ENCODE assay signal across 8 mouse cellular contexts in the genomic region with DNA sequence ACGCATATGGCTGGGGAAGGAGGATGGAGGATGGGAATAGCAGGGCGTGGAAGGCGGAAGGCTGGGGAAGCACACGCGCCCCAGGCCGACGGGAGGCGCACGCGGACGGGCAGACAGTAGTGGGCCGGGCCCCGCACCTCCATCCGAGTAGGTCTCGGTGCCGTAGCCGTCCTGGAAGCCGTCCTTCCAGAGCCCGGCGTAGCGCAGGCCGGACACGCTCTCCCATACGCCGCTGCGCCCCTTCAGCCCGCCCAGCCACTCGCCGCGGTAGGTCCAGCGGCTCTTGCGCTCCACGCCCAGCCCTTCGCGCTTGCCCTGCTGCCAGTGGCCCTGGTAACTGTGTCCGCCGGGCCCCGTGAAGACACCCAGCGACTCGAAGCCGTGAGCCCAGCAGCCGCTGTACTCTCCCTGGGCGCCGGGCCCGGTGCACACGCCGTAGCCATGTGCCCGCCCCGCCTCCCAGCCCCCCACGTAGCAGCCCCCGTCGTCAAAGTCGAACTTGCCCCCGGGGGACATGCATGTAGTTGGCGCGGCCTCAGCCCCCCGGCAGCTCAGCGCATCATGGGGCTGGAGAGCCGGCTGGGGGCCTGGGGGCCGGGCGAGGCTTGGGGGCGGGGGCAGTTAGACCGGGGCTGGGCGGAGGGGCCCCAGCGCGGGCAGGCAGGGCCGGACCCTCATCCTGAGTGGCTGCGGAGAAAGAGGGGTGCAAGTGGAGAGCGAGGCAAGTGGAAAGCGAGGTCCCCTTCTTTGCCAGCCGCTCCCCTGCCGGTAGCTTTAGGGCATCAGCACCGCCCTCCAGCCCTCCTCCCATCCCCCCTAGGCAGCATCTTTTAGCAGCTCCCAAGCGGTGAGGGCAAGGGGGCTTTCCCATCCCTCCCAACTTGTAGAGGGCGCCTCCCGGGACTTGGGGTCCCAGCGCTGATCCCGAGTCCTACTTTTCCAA. TPM values are rescaled to one million over a fixed set of nuclear protein-coding genes. Genes with fewer than 3 reads are reported as not detected.
A peak's percentile ranks its signal among the peaks of the same experiment; 100 is the strongest.
DNase-seq lines count a peak whose midpoint lies in the region; ATAC-seq and TF ChIP-seq lines count a peak whose summit lies in the region.

No protein-coding gene starts in this region.

- WGBS in heart, embryonic 13.5 days: under 1% methylated on average over 68 of the region's 78 CpGs
- under 1% methylated on average over 66 of the region's 78 CpGs for WGBS in kidney, embryonic 15.5 days
- WGBS in lung, embryonic 14.5 days: under 1% methylated on average over 72 of the region's 78 CpGs
- WGBS in neural tube, embryonic 15.5 days: under 1% methylated on average over 75 of the region's 78 CpGs

- H3K4me1 ChIP-seq in heart, embryonic 13.5 days: peaks cover 34% of the 10 kb centered on the region
- peaks cover 33% of the 10 kb centered on the region for H3K4me1 ChIP-seq in kidney, embryonic 15.5 days
- no peaks in the 10 kb centered on the region for H3K4me1 ChIP-seq in lung, embryonic 14.5 days (ENCODE audit: insufficient read depth)
- peaks cover 57% of the 10 kb centered on the region for H3K4me1 ChIP-seq in neural tube, embryonic 15.5 days

- no peaks in the 10 kb centered on the region for H3K9me3 ChIP-seq in heart, embryonic 13.5 days
- no peaks in the 10 kb centered on the region for H3K9me3 ChIP-seq in kidney, embryonic 15.5 days (replicated peaks)
- H3K9me3 ChIP-seq in lung, embryonic 14.5 days (ENCODE audit: low read depth, low read length): no peaks in the 10 kb centered on the region
- no peaks in the 10 kb centered on the region for H3K9me3 ChIP-seq in neural tube, embryonic 15.5 days (replicated peaks)

- H3K36me3 ChIP-seq in heart, embryonic 13.5 days: no peaks in the 10 kb centered on the region
- no peaks in the 10 kb centered on the region for H3K36me3 ChIP-seq in kidney, embryonic 15.5 days
- H3K36me3 ChIP-seq in lung, embryonic 14.5 days (ENCODE audit: insufficient read depth): no peaks in the 10 kb centered on the region
- H3K36me3 ChIP-seq in neural tube, embryonic 15.5 days: peaks cover 7% of the 10 kb centered on the region

- H3K9ac ChIP-seq in heart, embryonic 13.5 days: peak overlapping the region; percentile 71
- H3K9ac ChIP-seq in kidney, embryonic 15.5 days: peak overlapping the region; percentile 47
- peak overlapping the region; percentile 61 for H3K9ac ChIP-seq in lung, embryonic 14.5 days
- peak overlapping the region; percentile 82 for H3K9ac ChIP-seq in neural tube, embryonic 15.5 days (replicated peaks)

- no peak overlapping the region for H3K27ac ChIP-seq in heart, embryonic 13.5 days (replicated peaks)
- H3K27ac ChIP-seq in kidney, embryonic 15.5 days: peak overlapping the region; percentile 18; the same call in 1 of the 2 replicates
- no peak overlapping the region for H3K27ac ChIP-seq in lung, embryonic 14.5 days (ENCODE audit: low read depth)
- peak overlapping the region; percentile 96 for H3K27ac ChIP-seq in neural tube, embryonic 15.5 days (replicated peaks)

- peak; percentile 42 for TF ChIP-seq CTCF in lung, embryonic 14.5 days (IDR thresholded peaks at IDR 0.05; ENCODE audit: low read depth)

- peak; percentile 56 for ATAC-seq in CD4-positive, CD25-positive, alpha-beta regulatory T cell, adult 4 months
- ATAC-seq in heart, embryonic 13.5 days (ENCODE audit: extremely low read depth, insufficient number of reproducible peaks, low FRiP score, low TSS enrichment): peak; percentile 21; the same call in 1 of the 2 replicates
- ATAC-seq in kidney, embryonic 15.5 days (replicated peaks; ENCODE audit: low FRiP score): peak; percentile 60
- peak; percentile 73 for ATAC-seq in lung, embryonic 14.5 days (ENCODE audit: insufficient read depth)
- peak; percentile 39 for ATAC-seq in neural tube, embryonic 15.5 days (ENCODE audit: low FRiP score)

- peaks cover 86% of the 10 kb centered on the region for H3K27me3 ChIP-seq in heart, embryonic 13.5 days (replicated peaks)
- peaks cover 79% of the 10 kb centered on the region for H3K27me3 ChIP-seq in kidney, embryonic 15.5 days
- peaks cover 63% of the 10 kb centered on the region for H3K27me3 ChIP-seq in lung, embryonic 14.5 days (ENCODE audit: insufficient read depth, low read length)
- H3K27me3 ChIP-seq in neural tube, embryonic 15.5 days (replicated peaks): peaks cover 11% of the 10 kb centered on the region; the same call in 1 of the 2 replicates

- DNase-seq in Muller cell, postnatal 12 days (ENCODE audit: inconsistent ontology term): peak; percentile 68
- peak; percentile 62 for DNase-seq in embryo, embryonic 10.5 days (ENCODE audit: low spot score)
- peak; percentile 75 for DNase-seq in lung, embryonic 14.5 days
- no peak for DNase-seq in thymus, postnatal 36 days

- H3K4me3 ChIP-seq in heart, embryonic 13.5 days: peak overlapping the region; percentile 56
- H3K4me3 ChIP-seq in kidney, embryonic 15.5 days (replicated peaks): peak overlapping the region; percentile 63
- peak overlapping the region; percentile 55 for H3K4me3 ChIP-seq in lung, embryonic 14.5 days (ENCODE audit: low read depth, low read length)
- peak overlapping the region; percentile 78 for H3K4me3 ChIP-seq in neural tube, embryonic 15.5 days (replicated peaks)

- H3K4me2 ChIP-seq in heart, embryonic 13.5 days: peak overlapping the region; percentile 100
- H3K4me2 ChIP-seq in kidney, embryonic 15.5 days: peak overlapping the region; percentile 100
- H3K4me2 ChIP-seq in lung, embryonic 14.5 days: peak overlapping the region; percentile 100
- H3K4me2 ChIP-seq in neural tube, embryonic 15.5 days: peak overlapping the region; percentile 84

RNA-seq across cellular contexts. Expression of a gene that starts 1.7 kb away (rescaled TPM):
- not detected for polyA plus RNA-seq in CD4-positive, CD25-positive, alpha-beta regulatory T cell, adult 4 months (2017; shearing (Covaris generic))
- 0.31 and 0.32 TPM in 2 replicates for polyA plus RNA-seq in heart, embryonic 13.5 days (2015; fragmentation: Nextera tagmentation; extraction: Ambion mirVana)
- polyA plus RNA-seq in kidney, embryonic 15.5 days (2015; fragmentation: Nextera tagmentation; extraction: Ambion mirVana): 0.59 and 1.2 TPM in 2 replicates
- polyA plus RNA-seq in lung, embryonic 14.5 days (2014; fragmentation: Nextera tagmentation; extraction: Ambion mirVana): 0.16 and 0.37 TPM in 2 replicates
- 30.6 and 37.0 TPM in 2 replicates for polyA plus RNA-seq in neural tube, embryonic 15.5 days (2015; fragmentation: Nextera tagmentation; extraction: Ambion mirVana)

RNA-seq across cellular contexts. Expression of a gene that starts 8.6 kb away (rescaled TPM):
- 100 to 1,000 TPM; 110 to 194 TPM for polyA plus RNA-seq in CD4-positive, CD25-positive, alpha-beta regulatory T cell, adult 4 months (2017; shearing (Covaris generic))
- polyA plus RNA-seq in heart, embryonic 13.5 days (2015; fragmentation: Nextera tagmentation; extraction: Ambion mirVana): 7.4 and 7.9 TPM in 2 replicates
- 15.9 and 18.9 TPM in 2 replicates for polyA plus RNA-seq in kidney, embryonic 15.5 days (2015; fragmentation: Nextera tagmentation; extraction: Ambion mirVana)
- polyA plus RNA-seq in lung, embryonic 14.5 days (2014; fragmentation: Nextera tagmentation; extraction: Ambion mirVana): 14.7 and 16.3 TPM in 2 replicates
- 6.2 and 12.4 TPM in 2 replicates for polyA plus RNA-seq in neural tube, embryonic 15.5 days (2015; fragmentation: Nextera tagmentation; extraction: Ambion mirVana)

RNA-seq across cellular contexts. Expression of a gene that starts 20.4 kb away (rescaled TPM):
- polyA plus RNA-seq in CD4-positive, CD25-positive, alpha-beta regulatory T cell, adult 4 months (2017; shearing (Covaris generic)): 10 to 100 TPM; 11.6 to 17.9 TPM
- polyA plus RNA-seq in heart, embryonic 13.5 days (2015; fragmentation: Nextera tagmentation; extraction: Ambion mirVana): 13.8 and 15.9 TPM in 2 replicates
- polyA plus RNA-seq in kidney, embryonic 15.5 days (2015; fragmentation: Nextera tagmentation; extraction: Ambion mirVana): 21.0 and 21.5 TPM in 2 replicates
- 19.2 and 20.1 TPM in 2 replicates for polyA plus RNA-seq in lung, embryonic 14.5 days (2014; fragmentation: Nextera tagmentation; extraction: Ambion mirVana)
- 27.9 and 31.6 TPM in 2 replicates for polyA plus RNA-seq in neural tube, embryonic 15.5 days (2015; fragmentation: Nextera tagmentation; extraction: Ambion mirVana)

RNA-seq across cellular contexts. Expression of a gene that starts 22.9 kb away (rescaled TPM):
- polyA plus RNA-seq in CD4-positive, CD25-positive, alpha-beta regulatory T cell, adult 4 months (2017; shearing (Covaris generic)): 1 to 10 TPM; 4.2 to 4.6 TPM
- polyA plus RNA-seq in heart, embryonic 13.5 days (2015; fragmentation: Nextera tagmentation; extraction: Ambion mirVana): 3.0 and 3.2 TPM in 2 replicates
- polyA plus RNA-seq in kidney, embryonic 15.5 days (2015; fragmentation: Nextera tagmentation; extraction: Ambion mirVana): 6.0 and 6.5 TPM in 2 replicates
- 3.4 and 3.5 TPM in 2 replicates for polyA plus RNA-seq in lung, embryonic 14.5 days (2014; fragmentation: Nextera tagmentation; extraction: Ambion mirVana)
- 20.3 and 24.5 TPM in 2 replicates for polyA plus RNA-seq in neural tube, embryonic 15.5 days (2015; fragmentation: Nextera tagmentation; extraction: Ambion mirVana)

Comparison
In these comparisons a context has a peak if more than half of its experiments do, and no peak if none do; other contexts are left out.
1. ATAC-seq: peak in every context shown above with its lines; median percentile 73 in lung, embryonic 14.5 days; 60 in kidney, embryonic 15.5 days; 56 in CD4-positive, CD25-positive, alpha-beta regulatory T cell, adult 4 months; 39 in neural tube, embryonic 15.5 days; 21 in heart, embryonic 13.5 days.
2. DNase-seq: peak in Muller cell, postnatal 12 days (single experiment), embryo, embryonic 10.5 days (single experiment) and lung, embryonic 14.5 days (single experiment); none in thymus, postnatal 36 days (0 of 2).
3. H3K27ac ChIP-seq: peak in kidney, embryonic 15.5 days (single experiment) and neural tube, embryonic 15.5 days (single experiment); none in heart, embryonic 13.5 days (single experiment) and lung, embryonic 14.5 days (single experiment).
4. RNA of a gene that starts 1.7 kb away (polyA plus RNA-seq): 30.6 to 37.0 TPM in neural tube, embryonic 15.5 days; 0.59 to 1.2 TPM in kidney, embryonic 15.5 days, 0.16 to 0.37 TPM in lung, embryonic 14.5 days, 0.31 to 0.32 TPM in heart, embryonic 13.5 days and not detected in CD4-positive, CD25-positive, alpha-beta regulatory T cell, adult 4 months; every median in the first group is over 10 times any median in the second.
5. Peak in every context shown above with its lines, with median percentiles within 50 percentile points of each other: H3K4me2 ChIP-seq, H3K4me3 ChIP-seq and H3K9ac ChIP-seq.